Mouse (Mus musculus) lung, postnatal 0 days (tissue): ENCODE results near the gene Aktip. TPM values are rescaled to one million over a fixed set of nuclear protein-coding genes. Genes with fewer than 3 reads are reported as not detected.
A peak's percentile ranks its signal among the peaks of the same experiment; 100 is the strongest.

Experiments used
- ATAC-seq: fragments of 200-750 bp; cut with Nextera tagmentation; 2 replicates; pipeline ENCODE4 v1.8.0; 2017; ENCODE audit warnings: moderate library complexity
- DNase-seq: peaks from one replicate; pipeline ENCODE4 v3.0.0-alpha.2; 2016; ENCODE audit warnings: low spot score
- H3K27ac ChIP-seq: fragments of 300-500 bp; sonication (generic); 2 replicates; pipeline ENCODE4 v1.5.1; 2014; ENCODE audit warnings: antibody characterized with exemption, mild to moderate bottlenecking, low read length, mixed read lengths
- H3K27me3 ChIP-seq: fragments of 300-500 bp; sonication (generic); replicated peaks from 2 replicates; pipeline ENCODE4 v1.6.1; 2014; ENCODE audit warnings: low read length, mixed read lengths; ENCODE audit not compliant: insufficient read depth
- H3K36me3 ChIP-seq: fragments of 300-500 bp; sonication (generic); 2 replicates; pipeline ENCODE4 v1.6.1; 2014; ENCODE audit warnings: low read length, mixed read lengths; ENCODE audit not compliant: insufficient read depth
- H3K4me1 ChIP-seq: fragments of 300-500 bp; sonication (generic); 2 replicates; pipeline ENCODE4 v1.6.1; 2014; ENCODE audit warnings: antibody characterized with exemption, low read depth, low read length, mixed read lengths; ENCODE audit not compliant: insufficient read depth
- H3K4me2 ChIP-seq: fragments of 300-500 bp; sonication (generic); replicated peaks from 2 replicates; pipeline ENCODE4 v1.6.1; 2014; ENCODE audit warnings: low read depth, mild to moderate bottlenecking, low read length, moderate library complexity, mixed read lengths
- H3K4me3 ChIP-seq: fragments of 300-500 bp; sonication (generic); 2 replicates; pipeline ENCODE4 v1.5.1; 2014; ENCODE audit warnings: low read depth, low read length
- H3K9ac ChIP-seq: fragments of 300-500 bp; sonication (generic); replicated peaks from 2 replicates; pipeline ENCODE4 v1.6.1; 2014; ENCODE audit warnings: low read depth, mild to moderate bottlenecking
- H3K9me3 ChIP-seq: fragments of 300-500 bp; sonication (generic); 2 replicates; pipeline ENCODE4 v1.6.1; 2016; ENCODE audit warnings: low read length, mixed read lengths
- CTCF ChIP-seq: IDR thresholded peaks from 2 replicates; pipeline ENCODE4 v1.5.1; 2016; ENCODE audit warnings: antibody characterized with exemption, mild to moderate bottlenecking
- EP300 ChIP-seq: IDR thresholded peaks from 2 replicates; pipeline ENCODE4 v1.6.1; 2016; ENCODE audit warnings: antibody characterized with exemption, mild to moderate bottlenecking, control low read depth
- WGBS: fragments of 180-500 bp; shearing (Covaris S2); extraction: QIAGEN DNeasy Blood & Tissue Kit; methylation state at CpG from one replicate; pipeline ENCODE4 v1.1.7; 2014; 5-methylcytosine and 5-hydroxymethylcytosine counted together
- polyA plus RNA-seq: library from polyadenylated mRNA; unstranded; fragments of >200 nt; fragmentation: Nextera tagmentation; extraction: Ambion mirVana; gene quantifications from 2 replicates; pipeline ENCODE4 v1.2.1, GENCODE M21; 2015

Aktip gene
- polyA plus RNA-seq, 1 experiment from 2014 or later, result 65.6 TPM

DNA sequence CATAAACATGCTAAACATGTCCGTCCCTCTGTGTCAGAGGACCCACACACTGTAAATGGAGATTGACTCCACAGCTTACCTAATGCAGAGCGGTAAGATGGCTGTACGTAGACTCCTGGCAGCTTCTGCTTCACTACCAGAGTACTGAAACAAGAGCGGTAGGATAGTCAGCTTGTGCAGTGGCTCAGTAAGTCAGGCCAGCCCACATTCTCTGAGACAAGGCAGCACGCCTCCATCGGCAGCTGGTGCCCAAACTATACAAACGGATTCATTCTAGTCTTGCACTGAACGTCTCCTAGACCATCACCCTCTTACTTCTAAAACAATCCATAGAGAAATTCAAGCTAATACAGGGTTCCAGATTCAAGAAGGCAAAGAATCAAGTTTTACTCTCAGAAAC is 73.0 kb downstream of the Aktip start:
- Histone ChIP-seq H3K27ac (no peak overlapping the region), H3K4me3 (no peak overlapping the region)
- 92% methylated on average over 8 of the region's 8 CpGs for WGBS

DNA sequence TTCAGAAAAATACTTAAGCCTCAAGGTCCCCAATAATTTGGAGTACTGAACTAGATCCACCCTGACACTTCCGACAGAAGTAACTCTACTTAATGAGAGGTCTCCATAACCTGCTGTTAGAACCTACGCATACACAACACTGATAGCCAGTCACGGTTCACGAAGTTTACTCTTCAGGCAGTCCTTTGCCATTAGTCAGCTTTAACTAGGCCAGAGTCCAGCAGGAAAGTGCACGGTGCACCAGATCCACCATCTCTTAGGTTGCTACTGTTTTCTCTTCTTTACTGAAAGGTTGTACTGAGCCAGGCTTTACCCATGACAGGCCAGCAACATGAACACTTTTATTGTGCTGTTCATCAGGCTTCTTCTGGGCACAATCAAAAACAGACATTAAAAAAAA is 75.5 kb downstream of the Aktip start:
- Histone ChIP-seq H3K27ac (no peak overlapping the region), H3K4me1 (no peaks in the 10 kb centered on the region), H3K4me2 (no peak overlapping the region), H3K9me3 (no peaks in the 10 kb centered on the region), H3K36me3 (peaks cover 50% of the 10 kb centered on the region), H3K27me3 (no peaks in the 10 kb centered on the region), H3K4me3 (no peak overlapping the region), H3K9ac (no peak overlapping the region)
- WGBS, result 86% methylated on average over 5 of the region's 5 CpGs
- DNase-seq, result no peak
- no peak for TF ChIP-seq EP300
- no peak for TF ChIP-seq CTCF
- ATAC-seq, result no peak

More for the DNA sequence above, 73.0 kb downstream of the Aktip start:
- H3K9me3 ChIP-seq, result no peaks in the 10 kb centered on the region
- H3K4me2 ChIP-seq, result no peak overlapping the region
- no peak overlapping the region for H3K9ac ChIP-seq
- no peaks in the 10 kb centered on the region for H3K27me3 ChIP-seq
- H3K4me1 ChIP-seq, result peaks cover 5% of the 10 kb centered on the region; the same call in 1 of the 2 replicates
- TF ChIP-seq CTCF (no peak), EP300 (no peak)
- H3K36me3 ChIP-seq, result peaks cover 48% of the 10 kb centered on the region
- DNase-seq, result no peak
- no peak for ATAC-seq

DNA sequence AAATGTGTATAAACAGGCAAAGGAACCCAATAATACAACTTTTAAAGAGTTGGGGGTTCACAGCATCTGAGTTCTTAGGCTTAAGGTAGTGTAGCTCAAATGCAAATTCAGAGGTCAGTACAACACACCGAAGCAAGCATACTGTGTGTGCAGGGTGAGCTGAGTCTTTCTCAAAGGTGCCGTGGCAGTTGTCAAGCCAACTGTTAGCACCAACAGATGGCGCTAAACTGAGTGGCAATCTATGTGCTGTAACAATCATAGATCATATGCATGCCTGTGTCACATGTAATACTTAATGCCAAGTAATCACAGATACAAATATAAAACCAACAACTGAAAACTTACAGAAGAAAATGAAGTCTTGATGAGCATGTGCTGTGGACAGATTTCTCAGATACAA is 81.6 kb downstream of the Aktip start:
- Histone ChIP-seq H3K27me3 (no peaks in the 10 kb centered on the region), H3K27ac (no peak overlapping the region), H3K9ac (no peak overlapping the region), H3K36me3 (peaks cover 19% of the 10 kb centered on the region; the same call in 1 of the 2 replicates), H3K9me3 (no peaks in the 10 kb centered on the region), H3K4me2 (no peak overlapping the region), H3K4me3 (no peak overlapping the region), H3K4me1 (no peaks in the 10 kb centered on the region)
- no peak for ATAC-seq
- DNase-seq, result peak; percentile 33
- TF ChIP-seq CTCF, result peak; percentile 68
- TF ChIP-seq EP300, result no peak
- WGBS, result 69% methylated on average over 3 of the region's 3 CpGs

DNA sequence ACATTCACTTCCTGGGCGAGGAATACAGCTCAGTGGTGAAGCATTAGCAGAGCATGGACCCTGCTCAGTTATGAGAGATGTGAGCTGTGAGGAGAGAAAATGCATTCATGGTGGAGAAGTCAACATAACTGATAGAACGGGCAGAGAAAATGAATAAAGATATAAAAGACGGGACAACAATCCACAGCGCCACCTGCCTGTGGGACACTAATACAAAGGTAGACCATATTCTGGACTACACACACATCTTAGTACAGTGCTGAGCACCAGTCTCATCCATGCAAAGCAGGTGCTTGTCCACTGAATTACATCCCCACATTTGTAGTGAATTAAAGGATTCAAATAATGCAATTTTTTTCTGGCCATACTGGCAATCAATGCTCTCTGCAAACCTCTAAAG is 82.2 kb downstream of the Aktip start:
- no peaks in the 10 kb centered on the region for H3K4me1 ChIP-seq
- H3K9me3 ChIP-seq, result no peaks in the 10 kb centered on the region
- TF ChIP-seq CTCF, result peak; percentile 40; the same call in 1 of the 2 replicates
- TF ChIP-seq EP300, result no peak
- no peak overlapping the region for H3K9ac ChIP-seq
- H3K27ac ChIP-seq, result no peak overlapping the region
- 92% methylated on average over 4 of the region's 4 CpGs for WGBS
- no peaks in the 10 kb centered on the region for H3K27me3 ChIP-seq
- DNase-seq, result no peak
- H3K36me3 ChIP-seq, result peaks cover 17% of the 10 kb centered on the region; the same call in 1 of the 2 replicates
- H3K4me2 ChIP-seq, result no peak overlapping the region
- no peak overlapping the region for H3K4me3 ChIP-seq
- no peak for ATAC-seq

DNA sequence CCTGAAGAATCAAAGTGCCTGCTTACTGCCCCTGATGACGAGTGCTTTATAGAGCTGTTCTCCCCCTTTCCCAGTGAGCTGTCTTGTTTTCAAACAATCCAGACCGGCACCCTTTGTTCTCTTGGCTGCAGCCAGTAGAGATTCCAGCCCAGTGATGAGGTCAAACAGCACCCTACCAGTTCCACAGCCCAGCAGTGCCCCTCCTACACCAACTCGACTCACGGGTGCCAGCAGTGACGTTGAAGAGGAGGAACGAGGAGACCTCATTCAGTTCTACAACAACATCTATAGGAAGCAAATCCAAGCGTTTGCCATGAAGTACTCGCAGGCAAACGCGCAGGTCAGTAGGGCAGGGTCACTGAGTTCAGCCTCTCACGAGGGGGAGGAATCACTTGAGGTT is 84.9 kb downstream of the Aktip start:
- ATAC-seq, result peak; percentile 50
- no peaks in the 10 kb centered on the region for H3K27me3 ChIP-seq
- peaks cover 18% of the 10 kb centered on the region; the same call in 1 of the 2 replicates for H3K36me3 ChIP-seq
- no peak overlapping the region for H3K4me2 ChIP-seq
- H3K27ac ChIP-seq, result no peak overlapping the region
- TF ChIP-seq CTCF (no peak), EP300 (no peak)
- no peak overlapping the region for H3K9ac ChIP-seq
- H3K9me3 ChIP-seq, result no peaks in the 10 kb centered on the region
- WGBS, result 44% methylated on average over 11 of the region's 11 CpGs
- no peaks in the 10 kb centered on the region for H3K4me1 ChIP-seq
- no peak for DNase-seq
- no peak overlapping the region for H3K4me3 ChIP-seq

DNA sequence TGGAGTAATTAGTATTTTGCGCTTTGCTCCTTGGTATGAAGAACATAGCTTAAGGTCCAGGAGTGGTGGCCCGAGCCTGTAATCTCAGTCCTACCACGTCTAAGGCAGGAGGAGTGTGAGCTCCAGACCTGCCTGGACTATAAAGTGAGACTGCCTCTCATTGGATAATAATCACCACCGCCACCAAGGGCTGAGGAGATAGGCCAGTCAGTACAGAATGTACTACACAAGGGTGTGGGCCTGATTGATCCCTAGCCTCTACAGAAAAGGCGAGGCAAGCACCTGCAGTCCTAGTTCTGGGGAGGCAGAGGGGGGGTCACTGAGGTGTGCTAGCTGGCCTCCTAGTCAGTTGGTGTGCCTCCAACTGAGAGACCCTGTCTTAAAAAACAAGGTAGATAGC is 85.3 kb downstream of the Aktip start:
- ATAC-seq (peak; percentile 12; the same call in 1 of the 2 replicates), DNase-seq (no peak)
- Histone ChIP-seq H3K4me1 (no peaks in the 10 kb centered on the region), H3K27me3 (no peaks in the 10 kb centered on the region), H3K4me3 (no peak overlapping the region), H3K27ac (no peak overlapping the region), H3K36me3 (peaks cover 18% of the 10 kb centered on the region; the same call in 1 of the 2 replicates), H3K9me3 (no peaks in the 10 kb centered on the region), H3K4me2 (no peak overlapping the region), H3K9ac (no peak overlapping the region)
- 84% methylated on average over 5 of the region's 5 CpGs for WGBS
- TF ChIP-seq CTCF (no peak), EP300 (no peak)
